Mouse (Mus musculus) hindbrain, embryonic 12.5 days (tissue): ENCODE measurements around the gene Zfp341. TPM values are rescaled to one million over a fixed set of nuclear protein-coding genes. Genes with fewer than 3 reads are reported as not detected.

Source experiments
- ATAC-seq: fragments of 200-750 bp; cut with Nextera tagmentation; 2 replicates; pipeline ENCODE4 v1.8.0; 2017; ENCODE audit warnings: moderate TSS enrichment; ENCODE audit not compliant: low FRiP score
- H3K27ac ChIP-seq: fragments of 300-500 bp; sonication (generic); 2 replicates; pipeline ENCODE4 v1.5.1; 2016; ENCODE audit warnings: mild to moderate bottlenecking
- H3K27me3 ChIP-seq: fragments of 300-500 bp; sonication (generic); 2 replicates; pipeline ENCODE4 v1.6.1; 2016; ENCODE audit warnings: mild to moderate bottlenecking
- H3K36me3 ChIP-seq: fragments of 300-500 bp; sonication (generic); 2 replicates; pipeline ENCODE4 v1.6.1; 2016; ENCODE audit warnings: mild to moderate bottlenecking
- H3K4me1 ChIP-seq: fragments of 300-500 bp; sonication (generic); 2 replicates; pipeline ENCODE4 v1.6.1; 2016
- H3K4me2 ChIP-seq: fragments of 300-500 bp; sonication (generic); replicated peaks from 2 replicates; pipeline ENCODE4 v1.6.1; 2016; ENCODE audit warnings: mild to moderate bottlenecking
- H3K4me3 ChIP-seq: fragments of 300-500 bp; sonication (generic); 2 replicates; pipeline ENCODE4 v1.5.1; 2016; ENCODE audit warnings: mild to moderate bottlenecking
- H3K9ac ChIP-seq: fragments of 300-500 bp; sonication (generic); 2 replicates; pipeline ENCODE4 v1.6.1; 2016; ENCODE audit warnings: mild to moderate bottlenecking, moderate library complexity
- H3K9me3 ChIP-seq: fragments of 300-500 bp; sonication (generic); replicated peaks from 2 replicates; pipeline ENCODE4 v1.6.1; 2016; ENCODE audit warnings: mild to moderate bottlenecking
- WGBS: fragments of 180-500 bp; shearing (Covaris S2); methylation state at CpG from one replicate; pipeline ENCODE4 v1.1.7; 2016; 5-methylcytosine and 5-hydroxymethylcytosine counted together
- polyA plus RNA-seq: library from polyadenylated mRNA; unstranded; fragments of >200 nt; fragmentation: Nextera tagmentation; extraction: Ambion mirVana; gene quantifications from 2 replicates; pipeline ENCODE4 v1.2.1, GENCODE M21; 2016

The Zfp341 gene
- polyA plus RNA-seq, 1 experiment from 2014 or later = 1.1 TPM

- 61% methylated on average over 3 of the region's 3 CpGs for WGBS
- no peak for ATAC-seq
- Histone ChIP-seq H3K9me3 (no peaks in the 10 kb centered on the region), H3K4me2 (no peak overlapping the region), H3K4me3 (no peak overlapping the region), H3K27me3 (no peaks in the 10 kb centered on the region), H3K27ac (no peak overlapping the region), H3K9ac (no peak overlapping the region), H3K36me3 (peaks cover 13% of the 10 kb centered on the region; the same call in 1 of the 2 replicates), H3K4me1 (no peaks in the 10 kb centered on the region)
Measured at GRCm38 (mm10) chr2:154593025-154593424, 20.1 kb upstream of the Zfp341 start.

- Histone ChIP-seq H3K27ac (no peak overlapping the region), H3K4me3 (no peak overlapping the region), H3K27me3 (no peaks in the 10 kb centered on the region), H3K36me3 (peaks cover 13% of the 10 kb centered on the region; the same call in 1 of the 2 replicates), H3K9me3 (no peaks in the 10 kb centered on the region), H3K4me2 (no peak overlapping the region), H3K9ac (no peak overlapping the region), H3K4me1 (no peaks in the 10 kb centered on the region)
- ATAC-seq = no peak
- 78% methylated on average over 5 of the region's 5 CpGs for WGBS
Measured at GRCm38 (mm10) chr2:154595775-154596174, 17.3 kb upstream of the Zfp341 start.

DNA sequence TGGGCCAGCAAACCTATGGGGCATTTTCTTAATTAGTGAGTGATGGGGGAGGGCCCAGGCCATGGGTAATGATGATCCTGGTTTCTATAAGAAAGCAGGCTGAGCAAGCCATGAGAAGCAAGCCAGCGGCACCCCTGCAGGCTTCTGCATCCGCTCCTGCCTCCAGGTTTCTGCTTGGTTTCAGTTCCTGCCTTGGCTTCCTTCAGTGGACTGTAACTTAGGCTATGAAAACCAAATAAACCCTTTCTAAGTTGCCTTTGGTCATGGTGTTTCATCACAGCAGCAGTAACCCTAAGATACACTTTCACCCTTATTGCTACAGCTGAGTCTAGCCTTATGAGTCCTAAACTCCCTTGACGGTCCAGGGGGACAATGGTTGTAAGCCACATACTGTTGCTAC lies 15.7 kb upstream of the Zfp341 start:
- Histone ChIP-seq H3K9ac (no peak overlapping the region), H3K27ac (no peak overlapping the region), H3K4me1 (peaks cover under 1% of the 10 kb centered on the region; the same call in 1 of the 2 replicates), H3K9me3 (no peaks in the 10 kb centered on the region), H3K36me3 (peaks cover 13% of the 10 kb centered on the region; the same call in 1 of the 2 replicates), H3K4me3 (no peak overlapping the region), H3K27me3 (no peaks in the 10 kb centered on the region), H3K4me2 (no peak overlapping the region)
- 92% methylated on average over 3 of the region's 3 CpGs for WGBS
- ATAC-seq = no peak

DNA sequence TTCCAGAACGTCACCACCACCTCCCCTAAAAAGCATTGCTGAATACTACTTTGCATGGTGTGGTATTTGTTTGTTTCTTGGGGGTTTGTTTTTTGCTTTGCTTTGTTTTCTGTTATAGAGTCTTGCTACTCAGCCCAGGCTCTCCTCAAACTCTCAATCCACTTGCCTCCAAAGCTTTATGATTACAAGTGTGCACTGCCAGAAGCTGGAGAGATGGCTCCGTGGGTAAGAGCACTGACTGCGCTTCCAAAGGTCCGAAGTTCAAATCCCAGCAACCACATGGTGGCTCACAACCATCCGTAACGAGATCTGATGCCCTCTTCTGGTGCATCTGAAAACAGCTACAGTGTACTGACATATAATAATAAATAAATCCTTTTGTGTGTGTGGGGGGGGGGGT lies 12.5 kb upstream of the Zfp341 start:
- no peaks in the 10 kb centered on the region for H3K9me3 ChIP-seq
- H3K4me3 ChIP-seq = no peak overlapping the region
- no peak overlapping the region for H3K9ac ChIP-seq
- ATAC-seq = no peak
- peaks cover 13% of the 10 kb centered on the region for H3K4me1 ChIP-seq
- 68% methylated on average over 6 of the region's 6 CpGs for WGBS
- no peaks in the 10 kb centered on the region for H3K36me3 ChIP-seq
- H3K27ac ChIP-seq = no peak overlapping the region
- no peak overlapping the region for H3K4me2 ChIP-seq
- no peaks in the 10 kb centered on the region for H3K27me3 ChIP-seq

GRCm38 (mm10) chr2:154601324-154601723 lies 11.8 kb upstream of the Zfp341 start:
- H3K4me3 ChIP-seq = no peak overlapping the region
- H3K9me3 ChIP-seq = no peaks in the 10 kb centered on the region
- ATAC-seq = no peak
- H3K4me2 ChIP-seq = no peak overlapping the region
- H3K36me3 ChIP-seq = no peaks in the 10 kb centered on the region
- 72% methylated on average over 3 of the region's 3 CpGs for WGBS
- peaks cover 13% of the 10 kb centered on the region for H3K4me1 ChIP-seq
- no peak overlapping the region for H3K27ac ChIP-seq
- no peak overlapping the region for H3K9ac ChIP-seq
- no peaks in the 10 kb centered on the region for H3K27me3 ChIP-seq

- Histone ChIP-seq H3K4me3 (peak overlapping the region; percentile 70), H3K9ac (peak overlapping the region; percentile 80), H3K27me3 (no peaks in the 10 kb centered on the region), H3K4me1 (peaks cover 13% of the 10 kb centered on the region), H3K36me3 (no peaks in the 10 kb centered on the region), H3K4me2 (peak overlapping the region; percentile 67), H3K27ac (peak overlapping the region; percentile 26), H3K9me3 (no peaks in the 10 kb centered on the region)
- 17% methylated on average over 22 of the region's 22 CpGs for WGBS
- ATAC-seq = no peak; the same call in 1 of the 2 replicates
Measured at GRCm38 (mm10) chr2:154603007-154603637, 10.0 kb upstream of the Zfp341 start.

DNA sequence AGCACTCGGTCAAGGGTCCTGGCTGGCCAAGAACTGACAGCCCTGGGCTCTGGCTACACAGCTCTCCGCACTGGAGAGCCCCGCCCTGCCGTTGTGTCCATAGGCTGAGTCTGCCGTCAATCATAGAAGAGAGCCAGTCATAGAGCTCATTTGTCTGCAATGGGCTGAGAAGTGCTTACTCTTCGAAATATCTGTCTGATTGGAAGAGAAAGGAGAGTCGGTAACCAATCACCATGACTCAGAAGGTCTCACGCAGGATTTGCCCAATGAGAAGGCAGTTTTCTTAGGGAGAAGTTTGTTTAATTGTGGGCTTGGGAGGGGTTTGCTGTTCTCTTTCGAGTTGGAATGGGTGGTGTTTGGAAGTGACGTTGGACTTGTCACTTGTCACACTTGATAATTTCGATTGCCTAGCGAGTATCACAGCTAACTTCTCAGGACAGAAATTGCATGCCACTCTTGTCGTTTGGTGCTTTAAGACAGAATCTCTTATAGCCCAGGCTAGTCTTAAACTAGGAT lies 9.4 kb upstream of the Zfp341 start, which contains the start of gene Pxmp4:
Gene Pxmp4 (minus strand): TSS at position 71 of the 516 bp plus-strand sequence.
- no peaks in the 10 kb centered on the region for H3K36me3 ChIP-seq
- H3K4me2 ChIP-seq = peak within 1 kb of the TSS; percentile 67
- H3K4me3 ChIP-seq = peak within 1 kb of the TSS; percentile 70
- peak; percentile 100 for ATAC-seq
- H3K9me3 ChIP-seq = no peaks in the 10 kb centered on the region
- peak within 1 kb of the TSS; percentile 80 for H3K9ac ChIP-seq
- under 1% methylated on average over 13 of the region's 13 CpGs for WGBS
- peaks cover 13% of the 10 kb centered on the region for H3K4me1 ChIP-seq
- H3K27ac ChIP-seq = peak within 1 kb of the TSS; percentile 26
- no peaks in the 10 kb centered on the region for H3K27me3 ChIP-seq

DNA sequence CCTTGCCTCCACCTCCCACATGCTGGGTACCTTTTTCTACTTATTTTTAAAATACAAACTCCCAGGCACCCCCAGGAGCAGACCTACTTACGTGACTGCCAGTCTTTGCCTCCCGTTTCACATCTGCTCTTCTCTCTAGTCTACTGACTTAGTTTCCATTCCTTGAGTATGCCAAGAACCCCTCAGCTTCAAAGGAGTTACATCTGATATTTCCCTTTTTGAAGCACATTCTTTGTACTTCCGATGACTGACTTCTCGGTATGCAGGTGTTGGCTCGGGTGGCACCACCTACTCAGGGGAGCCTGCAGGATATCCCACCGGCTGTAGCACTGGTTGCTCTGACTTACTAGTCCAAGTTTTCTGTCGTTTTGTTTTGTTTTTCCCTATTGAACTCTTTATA lies 8.9 kb upstream of the Zfp341 start:
- H3K36me3 ChIP-seq = no peaks in the 10 kb centered on the region
- peaks cover 13% of the 10 kb centered on the region for H3K4me1 ChIP-seq
- WGBS = 38% methylated on average over 7 of the region's 7 CpGs
- no peaks in the 10 kb centered on the region for H3K27me3 ChIP-seq
- peak overlapping the region; percentile 70 for H3K4me3 ChIP-seq
- no peak for ATAC-seq
- H3K27ac ChIP-seq = no peak overlapping the region
- H3K9me3 ChIP-seq = no peaks in the 10 kb centered on the region
- H3K9ac ChIP-seq = no peak overlapping the region
- H3K4me2 ChIP-seq = peak overlapping the region; percentile 67

- no peak overlapping the region for H3K27ac ChIP-seq
- H3K9ac ChIP-seq = no peak overlapping the region
- H3K36me3 ChIP-seq = no peaks in the 10 kb centered on the region
- 89% methylated on average over 1 of the region's 1 CpGs for WGBS
- H3K27me3 ChIP-seq = no peaks in the 10 kb centered on the region
- no peak overlapping the region for H3K4me3 ChIP-seq
- ATAC-seq = no peak
- no peaks in the 10 kb centered on the region for H3K9me3 ChIP-seq
- no peak overlapping the region for H3K4me2 ChIP-seq
- H3K4me1 ChIP-seq = peaks cover 13% of the 10 kb centered on the region
Measured at GRCm38 (mm10) chr2:154606965-154607364, 6.1 kb upstream of the Zfp341 start.

- no peak overlapping the region for H3K27ac ChIP-seq
- no peak overlapping the region for H3K4me2 ChIP-seq
- H3K9ac ChIP-seq = no peak overlapping the region
- H3K9me3 ChIP-seq = no peaks in the 10 kb centered on the region
- no peaks in the 10 kb centered on the region for H3K36me3 ChIP-seq
- no peaks in the 10 kb centered on the region for H3K27me3 ChIP-seq
- ATAC-seq = no peak
- 63% methylated on average over 10 of the region's 10 CpGs for WGBS
- peaks cover 15% of the 10 kb centered on the region for H3K4me1 ChIP-seq
- no peak overlapping the region for H3K4me3 ChIP-seq
Measured at GRCm38 (mm10) chr2:154609050-154609767, 3.9 kb upstream of the Zfp341 start.

DNA sequence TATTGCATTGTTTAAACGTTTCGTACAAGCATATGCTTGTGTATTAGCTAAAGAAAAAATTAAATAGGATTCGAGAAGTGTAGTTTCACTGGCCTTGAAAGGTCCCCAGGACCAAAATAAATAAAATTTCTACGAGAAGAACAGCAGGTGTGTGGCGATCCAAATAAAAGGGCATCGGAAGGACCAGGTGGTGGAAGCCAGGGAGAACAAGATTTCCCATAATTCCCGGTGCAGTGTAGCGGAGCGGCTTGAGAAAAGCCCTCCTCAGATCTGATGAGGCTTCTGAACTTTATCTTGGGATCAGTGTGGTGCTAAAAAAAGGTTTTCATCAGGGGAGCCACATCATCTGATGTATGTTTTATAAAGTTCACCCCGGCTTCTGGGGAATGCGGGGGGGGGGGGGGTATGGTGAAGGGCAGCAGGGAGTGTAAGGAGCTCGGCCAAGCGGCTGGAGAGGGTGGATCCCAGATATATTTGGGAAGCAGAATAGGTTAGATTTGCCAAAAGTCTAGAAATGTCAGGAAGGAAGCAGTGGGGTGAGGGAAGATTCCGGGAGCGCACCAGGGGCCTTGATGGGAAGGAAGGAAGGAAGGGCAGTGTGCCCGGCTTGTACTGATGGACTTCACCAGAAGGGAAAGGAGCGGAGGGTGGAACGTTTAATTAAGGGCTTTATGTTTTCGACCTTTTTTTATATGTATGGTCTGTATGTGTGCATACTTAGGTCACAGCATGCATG lies 1.9 kb downstream of the Zfp341 start:
- Histone ChIP-seq H3K9ac (peak overlapping the region; percentile 29; the same call in 1 of the 2 replicates), H3K4me2 (peak overlapping the region; percentile 67; the same call in 1 of the 2 replicates), H3K4me1 (peaks cover 17% of the 10 kb centered on the region), H3K9me3 (no peaks in the 10 kb centered on the region), H3K4me3 (no peak overlapping the region), H3K36me3 (no peaks in the 10 kb centered on the region), H3K27ac (no peak overlapping the region), H3K27me3 (no peaks in the 10 kb centered on the region)
- 78% methylated on average over 19 of the region's 19 CpGs for WGBS
- no peak for ATAC-seq

DNA sequence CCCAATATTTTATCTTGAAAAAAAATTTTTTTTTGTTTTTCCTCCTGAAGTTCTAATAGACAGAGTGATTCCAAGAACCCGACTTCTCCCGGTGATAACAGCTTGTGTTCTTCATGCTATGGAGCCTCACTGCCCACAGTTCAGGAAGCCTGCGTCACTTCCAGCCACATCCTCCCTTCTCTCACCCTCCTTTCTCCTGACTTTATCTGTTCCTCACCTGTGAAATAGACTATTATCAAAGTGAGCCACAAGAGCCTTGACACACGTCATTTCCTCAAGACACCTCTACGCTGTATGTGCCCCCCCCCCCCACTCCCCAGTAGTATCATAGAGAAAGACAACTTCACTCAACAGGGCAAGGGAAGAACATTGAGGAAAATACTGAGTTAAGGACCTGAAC lies 2.6 kb downstream of the Zfp341 start:
- H3K27ac ChIP-seq = no peak overlapping the region
- H3K4me1 ChIP-seq = peaks cover 17% of the 10 kb centered on the region

More for the DNA sequence above, 2.6 kb downstream of the Zfp341 start:
- Histone ChIP-seq H3K9ac (no peak overlapping the region), H3K27me3 (no peaks in the 10 kb centered on the region), H3K4me3 (no peak overlapping the region), H3K36me3 (no peaks in the 10 kb centered on the region), H3K4me2 (no peak overlapping the region), H3K9me3 (no peaks in the 10 kb centered on the region)
- WGBS = 92% methylated on average over 5 of the region's 5 CpGs
- ATAC-seq = no peak
